Mouse (Mus musculus) megakaryocyte-erythroid progenitor cell, adult 5 weeks (primary cell): ENCODE results near the gene Mdga2. TPM values are rescaled to one million over a fixed set of nuclear protein-coding genes. Genes with fewer than 3 reads are reported as not detected.

Experiments
- polyA plus RNA-seq: library from polyadenylated mRNA; stranded (reverse); fragments of >175 nt; gene quantifications from 2 replicates; pipeline ENCODE4 v1.2.3, GENCODE M21; 2012

Gene Mdga2
- polyA plus RNA-seq: 0.17 TPM in 1 of 2 replicates, not detected in the other

GRCm38 (mm10) chr12:67222221-67223025 is at the start of gene Mdga2:
TSS of gene Mdga2 (minus strand) at chr12:67222549.

